Mouse (Mus musculus) kidney, adult 8-10 months (tissue): Measurements from ENCODE around the gene Entpd4b.
"Not testable (repeated sequence)": the region's sequence is repeated elsewhere in the genome, so short reads cannot be mapped to it uniquely, and the experiment has no call there.

Source experiments
- DNase-seq, 2 experiments: peaks; one replicate each; pipeline ENCODE4 v3.0.0; 2022

The Entpd4b gene

DNA sequence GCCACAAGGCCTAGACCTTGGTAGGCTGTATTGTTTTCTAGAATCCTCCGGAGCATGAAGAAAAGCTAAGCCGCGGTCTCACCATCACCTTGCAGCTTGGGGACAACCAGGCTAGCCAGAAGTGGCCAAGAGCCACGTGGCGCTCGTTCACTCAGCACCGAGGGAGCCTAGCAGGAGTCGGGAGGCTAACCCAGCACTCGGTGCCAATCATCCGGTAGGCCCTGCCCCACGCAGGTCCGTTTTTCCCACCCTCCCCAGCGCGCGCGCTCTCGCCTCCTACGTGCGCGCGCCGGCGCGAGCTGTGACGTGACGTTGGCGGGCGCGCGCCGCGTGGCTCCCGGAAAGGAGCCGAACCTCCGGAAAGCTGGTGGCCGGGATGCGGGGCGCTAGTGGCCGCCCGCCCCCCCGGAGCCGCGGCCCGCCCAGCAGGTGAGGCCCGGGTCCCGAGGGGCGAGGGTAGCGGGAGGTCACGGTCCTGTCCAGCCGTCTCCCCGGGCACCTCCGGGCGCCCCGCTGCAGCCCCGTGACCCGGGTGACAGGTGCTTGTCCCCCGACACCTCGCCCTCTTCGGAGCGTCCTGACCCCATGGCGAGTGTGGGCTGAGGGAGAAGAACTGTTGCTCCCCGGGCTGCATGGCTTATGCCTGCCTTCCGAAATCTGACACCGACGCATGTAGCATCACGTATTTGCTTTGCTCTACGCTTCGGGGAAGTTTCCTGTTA, at the start of gene Entpd4b:
Entpd4b (plus strand) TSS at position 315 of the 722 bp plus-strand sequence.
- not testable (repeated sequence) for DNase-seq

DNA sequence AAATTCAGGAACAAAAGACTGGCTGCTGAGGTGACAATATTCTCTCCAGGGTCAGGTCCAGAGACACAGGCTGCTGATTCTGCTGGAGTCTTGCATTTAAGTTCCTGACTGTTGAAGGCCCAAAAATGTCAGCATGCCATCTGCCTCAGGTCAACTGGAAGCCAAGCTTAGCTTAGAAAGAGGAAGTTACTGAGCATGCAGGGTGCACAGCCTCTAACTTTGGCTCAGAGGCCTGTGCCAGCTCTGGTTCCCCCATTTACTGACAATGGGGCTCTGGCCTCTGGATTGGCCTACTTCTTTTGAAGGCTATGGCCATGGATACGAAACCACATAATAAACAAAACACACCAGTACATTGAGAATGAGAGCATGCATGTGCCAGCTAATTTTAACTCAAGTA, 48.2 kb upstream of the Entpd4b start:
- DNase-seq = not testable (repeated sequence)

DNA sequence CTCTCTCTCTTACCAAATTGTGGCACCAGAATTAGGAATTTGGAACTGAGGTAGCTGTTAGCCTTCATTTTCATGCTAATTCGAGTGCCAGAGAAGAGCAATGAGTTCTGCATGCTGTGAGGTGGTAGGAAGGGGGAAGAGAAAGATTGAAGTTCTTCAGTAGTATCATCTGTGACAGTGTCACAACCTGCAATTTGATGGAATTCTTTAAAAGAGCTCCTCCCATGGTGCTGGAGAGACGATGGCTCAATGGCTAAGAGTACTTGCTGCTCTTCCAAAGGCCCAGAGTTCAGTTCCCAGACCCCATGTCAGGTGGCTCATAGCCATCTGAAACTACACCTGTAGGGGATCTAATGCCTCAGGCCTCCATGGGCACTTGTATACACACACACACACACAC, 42.8 kb upstream of the Entpd4b start, which contains the start of gene Gm27179:
Gm27179 (minus strand) TSS at position 101 of the 400 bp plus-strand sequence.
- DNase-seq = not testable (repeated sequence)

DNA sequence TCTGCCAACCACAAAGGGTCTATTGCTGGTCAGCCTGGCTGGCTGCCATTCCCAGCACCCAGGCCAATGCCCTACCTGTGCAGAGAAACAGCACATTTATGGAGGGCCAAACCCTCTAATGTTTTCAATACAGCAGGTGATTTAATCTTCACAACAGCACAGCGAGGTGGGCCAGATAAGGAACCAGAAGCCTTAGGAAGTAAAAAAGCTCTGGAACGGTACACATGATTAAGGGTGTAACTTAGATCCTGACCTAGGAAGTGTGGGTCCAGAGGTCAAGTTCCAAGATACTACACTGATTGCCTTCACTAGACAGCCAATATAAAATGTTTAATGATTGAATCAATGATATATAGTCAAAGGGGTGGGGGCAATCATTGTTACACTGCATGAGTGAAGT, 34.4 kb upstream of the Entpd4b start:
- DNase-seq = not testable (repeated sequence)

DNA sequence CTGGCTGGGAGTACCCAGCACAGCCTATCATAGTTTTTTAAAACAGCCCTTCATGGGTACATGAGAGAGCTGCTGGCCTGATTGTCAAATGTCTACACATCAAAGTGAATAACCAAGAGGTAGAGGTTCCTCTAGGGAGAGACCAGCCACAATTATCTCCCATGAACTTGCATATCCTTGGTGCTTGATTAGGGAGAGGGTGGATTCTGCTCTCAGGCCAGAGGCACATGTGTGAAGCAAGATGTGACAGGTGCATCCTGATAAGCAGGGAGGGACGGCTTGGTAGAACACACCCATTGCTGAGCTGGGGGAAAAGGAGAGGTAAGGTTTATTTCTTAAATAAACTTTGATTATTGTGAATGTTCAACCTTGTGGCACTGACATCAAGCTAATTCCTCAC, 32.2 kb upstream of the Entpd4b start:
- DNase-seq = not testable (repeated sequence)

DNA sequence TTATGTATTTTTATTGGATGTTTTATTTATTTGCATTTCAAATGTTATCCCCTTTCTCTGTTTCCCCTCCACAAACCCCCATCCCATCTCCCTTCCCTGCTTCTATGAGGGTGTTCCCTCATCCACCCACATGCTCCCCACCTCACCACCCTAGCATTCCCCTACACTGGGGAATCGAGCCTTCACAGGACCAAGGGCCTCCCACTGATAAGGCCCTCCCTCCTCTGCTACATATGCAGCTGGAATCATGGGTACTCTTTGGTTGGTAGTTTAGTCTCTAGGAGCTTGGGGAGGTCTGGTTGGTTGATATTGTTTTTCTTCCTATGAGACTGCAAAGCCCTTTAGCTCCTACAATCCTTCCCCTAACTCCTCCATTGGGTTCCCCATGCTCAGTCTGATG, 29.0 kb upstream of the Entpd4b start:
- not testable (repeated sequence) for DNase-seq

DNA sequence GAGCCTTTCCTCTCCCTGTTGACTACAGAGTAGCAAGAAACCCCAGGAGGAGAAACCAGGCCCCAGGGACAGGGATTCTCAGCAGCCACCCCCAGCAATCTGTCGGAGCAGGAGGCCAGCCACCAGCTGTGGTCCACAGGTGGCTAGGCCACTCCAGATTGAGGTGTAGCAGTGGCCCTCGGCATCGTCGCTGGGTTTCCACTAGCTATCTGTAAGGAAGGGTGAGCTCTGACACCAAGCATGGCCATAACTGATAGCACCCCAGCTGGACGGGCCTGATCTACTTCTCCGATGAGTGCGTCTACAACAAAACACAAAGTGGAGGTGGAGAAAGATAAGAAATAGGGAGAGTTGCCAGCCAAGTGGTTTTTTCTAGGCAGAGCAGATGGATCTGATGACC, 18.7 kb upstream of the Entpd4b start:
- not testable (repeated sequence) for DNase-seq

DNA sequence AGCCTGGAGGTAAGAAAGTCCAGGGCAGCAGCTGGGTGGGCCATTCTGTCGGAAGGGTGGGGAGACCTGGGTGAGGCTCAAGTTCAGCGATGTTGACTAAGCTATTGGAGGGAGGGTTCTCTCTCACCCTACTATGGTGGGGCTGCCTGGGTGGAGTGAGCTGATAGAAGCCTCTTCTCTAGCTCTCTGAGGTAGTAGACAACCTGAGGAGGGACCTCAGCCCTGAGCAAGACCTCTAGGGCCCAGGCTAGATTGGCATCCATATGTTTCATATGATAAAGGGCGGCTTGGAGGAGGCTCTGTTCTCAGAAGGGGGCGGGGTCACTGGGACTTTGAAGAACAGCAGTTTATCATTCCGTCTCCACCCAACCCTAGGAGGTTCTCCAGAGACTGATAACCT, 15.1 kb upstream of the Entpd4b start:
- not testable (repeated sequence) for DNase-seq

DNA sequence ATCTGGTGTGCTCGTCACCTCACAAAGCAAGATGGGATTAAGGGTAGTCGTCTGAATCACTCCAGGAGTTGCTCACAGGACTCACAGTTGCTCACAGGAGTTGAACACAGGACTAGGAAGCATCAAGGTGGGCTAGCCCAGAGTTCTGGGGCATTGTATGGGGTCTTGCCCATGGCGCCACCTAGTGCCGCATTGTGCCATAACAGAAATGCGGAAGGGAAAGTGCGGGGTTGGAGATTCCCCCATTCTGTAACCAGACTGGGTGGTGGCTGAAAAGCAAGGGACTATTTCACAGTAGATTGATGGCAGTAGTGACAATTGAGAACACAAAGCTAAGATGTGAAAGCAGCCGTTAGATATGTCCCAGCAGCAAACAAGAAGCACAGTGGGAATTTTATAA, 12.5 kb upstream of the Entpd4b start:
- DNase-seq = not testable (repeated sequence)

DNA sequence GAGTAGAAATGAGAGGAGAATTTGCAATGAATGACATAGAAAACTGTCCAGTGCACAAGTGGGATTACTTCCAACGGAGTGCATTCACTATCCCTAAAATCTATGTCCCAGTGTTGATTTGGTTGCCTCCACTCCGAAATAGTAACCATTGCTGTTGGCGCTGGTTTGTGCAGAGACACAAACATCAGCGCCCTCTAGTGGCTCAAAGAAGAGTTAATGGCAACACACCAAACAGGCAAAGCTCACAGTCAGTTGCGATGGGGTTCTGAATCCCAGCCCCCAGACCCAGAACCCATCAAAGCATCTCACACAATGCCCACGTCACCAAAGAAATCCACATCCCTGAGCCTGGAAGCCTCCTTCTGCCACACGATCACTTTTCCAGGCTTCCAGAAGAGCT, 11.2 kb upstream of the Entpd4b start:
- not testable (repeated sequence) for DNase-seq

DNA sequence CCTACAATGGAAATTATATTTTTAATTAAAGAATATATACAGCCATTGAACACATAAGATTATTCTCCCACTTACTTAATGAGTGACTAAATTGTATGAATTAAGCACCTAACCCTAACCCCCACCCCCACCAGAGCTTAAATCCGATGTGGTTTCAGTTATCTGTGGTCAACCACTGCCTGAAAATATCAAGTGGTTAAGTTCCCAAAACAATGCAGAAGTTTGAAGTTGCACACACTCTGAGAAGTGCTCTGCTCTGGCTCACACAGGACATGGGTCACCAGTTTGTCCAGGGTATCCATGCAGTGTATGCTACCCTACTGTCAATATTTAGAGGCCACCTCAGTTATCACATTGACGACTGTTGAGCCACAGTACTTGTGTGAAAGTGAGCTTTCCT, 10.2 kb upstream of the Entpd4b start:
- not testable (repeated sequence) for DNase-seq

DNA sequence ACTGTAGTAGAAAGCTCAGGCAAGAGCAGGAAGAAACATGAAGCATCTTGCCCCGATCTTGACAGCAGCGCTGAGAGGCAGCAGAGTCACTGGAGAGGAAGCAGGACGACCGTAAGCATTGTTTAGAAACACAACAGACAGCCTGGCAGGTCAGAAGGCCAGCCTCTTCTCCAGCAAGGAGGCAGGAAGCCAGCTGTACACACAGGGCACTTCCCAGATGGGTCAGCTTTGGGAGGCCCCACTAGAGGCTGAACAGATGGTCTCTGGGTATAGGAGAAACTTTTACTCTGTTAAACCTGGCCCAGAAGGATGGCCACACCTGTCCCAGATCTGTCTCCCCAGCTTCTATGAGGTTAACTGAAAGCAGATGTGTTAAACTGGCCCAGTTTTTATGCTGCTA, 7.9 kb upstream of the Entpd4b start:
- DNase-seq = not testable (repeated sequence)

DNA sequence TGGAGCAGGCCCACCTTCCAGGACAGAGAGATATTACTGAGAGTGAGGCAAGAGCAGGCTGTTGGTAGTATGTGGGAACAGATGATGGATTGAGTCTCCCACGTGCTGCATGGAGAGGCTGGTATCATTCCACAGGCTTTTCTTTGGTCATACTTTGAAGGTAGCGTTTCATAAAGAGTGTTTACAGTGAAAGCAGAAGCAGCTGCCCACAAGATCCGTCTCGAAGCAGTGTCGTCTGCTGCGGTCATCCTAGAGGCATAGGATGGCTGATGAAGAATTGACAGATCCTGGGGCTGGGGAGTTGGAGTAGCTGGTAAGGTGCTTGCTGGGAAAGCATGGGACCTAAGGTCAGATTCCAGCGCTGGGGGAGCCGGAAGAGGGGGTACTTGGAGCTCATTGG, 1.6 kb downstream of the Entpd4b start:
- DNase-seq = not testable (repeated sequence)

DNA sequence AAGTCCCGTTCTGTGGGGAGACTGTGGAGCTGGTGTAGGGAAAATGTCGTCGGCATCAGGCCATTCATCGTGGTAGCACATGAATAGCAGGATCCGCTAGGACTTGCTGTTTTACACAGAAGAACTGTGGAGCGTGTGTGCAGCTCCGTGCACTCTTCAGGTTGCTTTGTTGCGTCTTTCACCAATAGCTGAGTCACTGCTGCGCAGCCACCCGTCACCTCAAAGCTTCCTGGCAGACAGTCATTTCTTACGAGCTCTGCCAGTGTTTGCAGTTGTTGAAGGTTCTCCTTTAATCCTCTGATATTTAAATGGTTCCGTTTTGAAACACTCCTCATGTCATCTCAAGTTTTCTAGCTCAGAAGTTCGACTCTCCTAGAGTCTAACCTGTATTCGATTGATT, 2.3 kb downstream of the Entpd4b start:
- not testable (repeated sequence) for DNase-seq
